Comparison of ENCODE assay signal across 11 mouse cellular contexts in genomic region chr1:191792991-191793390, GRCm38 (mm10). TPM values are rescaled to one million over a fixed set of nuclear protein-coding genes. Genes with fewer than 3 reads are reported as not detected.
DNase-seq lines count a peak whose midpoint lies in the region; ATAC-seq and TF ChIP-seq lines count a peak whose summit lies in the region.
"Had no signal": no experiment of that assay in that cellular context is flagged by ENCODE, and none has a peak within 500 bp of the region (broad histone marks: within the 10 kb centered on the region; RNA-seq: fewer than 3 reads in every experiment).

No protein-coding gene starts in this region.

- no peak for TF ChIP-seq POLR2A in heart, adult 2 months (IDR thresholded peaks at IDR 0.05; ENCODE audit: insufficient read depth, low read depth, low read length)

- H3K27me3 ChIP-seq in heart, embryonic 10.5 days (ENCODE audit: insufficient read depth, poor library complexity, severe bottlenecking) = no peaks in the 10 kb centered on the region
- H3K27me3 ChIP-seq in heart, adult 2 months (ENCODE audit: control insufficient read depth, insufficient read depth, low read length) = no peaks in the 10 kb centered on the region
- H3K27me3 ChIP-seq: limb, embryonic 15.5 days had no signal

- ATAC-seq in inflammation-experienced regulatory T-cells, adult 6 months = no peak

- DNase-seq in heart, embryonic 10.5 days (ENCODE audit: low spot score) = no peak
- DNase-seq in heart, adult 2 months = no peak
- DNase-seq in adipocyte (ENCODE audit: low spot score) = peak; percentile 73
- peak; percentile 59 for DNase-seq in kidney, adult 9 months
- peak; percentile 47 for DNase-seq in lung, postnatal 10 days
- no peak for DNase-seq in natural killer cell, adult 2 months (ENCODE audit: low spot score in 2 of 2)
- DNase-seq in heart, adult 18-20 months = no peak
- DNase-seq: cerebellum, adult 8-10 months; spleen, adult 18-20 months had no signal

- peaks cover 5% of the 10 kb centered on the region; the same call in 1 of the 2 replicates for H3K9me3 ChIP-seq in heart, embryonic 10.5 days
- H3K9me3 ChIP-seq: limb, embryonic 15.5 days had no signal

- H3K9ac ChIP-seq in heart, adult 2 months (ENCODE audit: low read depth, low read length) = no peak overlapping the region
- H3K9ac ChIP-seq: limb, embryonic 15.5 days had no signal

- H3K4me3 ChIP-seq in heart, embryonic 10.5 days = no peak overlapping the region
- H3K4me3 ChIP-seq in heart, adult 2 months = no peak overlapping the region
- H3K4me3 ChIP-seq: limb, embryonic 15.5 days had no signal

- no peak for TF ChIP-seq EP300 in heart, adult 2 months (IDR thresholded peaks at IDR 0.05; ENCODE audit: insufficient read depth, low read depth, low read length)

- 0 out of 2 replicates have a peak, but pooled peaks cover 2% of the 10 kb centered on the region for H3K36me3 ChIP-seq in heart, embryonic 10.5 days
- H3K36me3 ChIP-seq in heart, adult 2 months (ENCODE audit: control insufficient read depth, insufficient read depth, low read length) = no peaks in the 10 kb centered on the region
- H3K36me3 ChIP-seq: limb, embryonic 15.5 days had no signal

- TF ChIP-seq CTCF in heart, adult 2 months (IDR thresholded peaks at IDR 0.05) = no peak

- H3K79me2 ChIP-seq in heart, adult 2 months (replicated peaks; ENCODE audit: control insufficient read depth, insufficient read depth, low read length) = no peaks in the 10 kb centered on the region

- intact Hi-C loops in heart, adult 2 months (cut with DNase I) = no loop called here

- 82% methylated on average over 8 of the region's 8 CpGs for WGBS in heart, embryonic 10.5 days
- 76% methylated on average over 8 of the region's 8 CpGs for WGBS in heart, adult 2 months

- H3K27ac ChIP-seq in heart, embryonic 10.5 days = peak overlapping the region; percentile 49; the same call in 1 of the 2 replicates
- H3K27ac ChIP-seq in heart, adult 2 months = no peak overlapping the region
- H3K27ac ChIP-seq: limb, embryonic 15.5 days had no signal

- peaks cover 14% of the 10 kb centered on the region for H3K4me1 ChIP-seq in heart, embryonic 10.5 days
- no peaks in the 10 kb centered on the region; the same call in 1 of the 2 replicates for H3K4me1 ChIP-seq in heart, adult 2 months (ENCODE audit: control insufficient read depth, insufficient read depth, low read length)

RNA-seq across cellular contexts. Expression of gene Nek2, which starts 28.3 kb away (rescaled TPM):
- 41.4 and 43.0 TPM in 2 replicates for polyA plus RNA-seq in heart, embryonic 10.5 days (2016; fragmentation: Nextera tagmentation; extraction: Ambion mirVana)
- under 1 TPM; 0.09 to 0.37 TPM for total RNA-seq in heart, adult 2 months (2021)
- 0.44 and 0.47 TPM in 2 replicates for polyA plus RNA-seq in heart, adult 2 months (2012; rRNA removed)
- 10 to 100 TPM in 1 of 3 experiments, 1 to 10 TPM in 1, under 1 TPM in 1; 0.50 to 17.7 (median 1.4) TPM for polyA plus RNA-seq in inflammation-experienced regulatory T-cells, adult 6 months (2017; shearing (Covaris generic))
- total RNA-seq in heart, adult 18-20 months (2021) = under 1 TPM; 0.17 to 0.18 TPM

Comparison
In these comparisons a context has a peak if more than half of its experiments do, and no peak if none do; other contexts are left out.
1. DNase-seq: peak in adipocyte (single experiment), kidney, adult 9 months (single experiment) and lung, postnatal 10 days (single experiment); none in heart, embryonic 10.5 days (single experiment), heart, adult 2 months (0 of 2), natural killer cell, adult 2 months (0 of 2) and heart, adult 18-20 months (0 of 2).